Mouse (Mus musculus) gastrocnemius, adult 8-10 months (tissue): ENCODE results near the gene Rasgef1b. TPM values are rescaled to one million over a fixed set of nuclear protein-coding genes. Genes with fewer than 3 reads are reported as not detected.

Source experiments
- DNase-seq, 2 experiments: peaks; one replicate each; pipeline ENCODE4 v3.0.0; 2022; ENCODE audit warnings: low spot score in 2 of 2
- total RNA-seq, 4 experiments: library from RNA; stranded (reverse); gene quantifications; 2 replicates each; pipeline ENCODE4 v1.2.4; 2022

Rasgef1b gene
- total RNA-seq, 4 experiments from 2014 or later: 0.24 to 0.36 (median 0.35) TPM; not detected in 1

- no peak for DNase-seq
Measured at GRCm38 (mm10) chr5:99413391-99413790, 315.5 kb downstream of the Rasgef1b start.

- DNase-seq: no peak
Measured at GRCm38 (mm10) chr5:99404403-99405170, 324.3 kb downstream of the Rasgef1b start.

GRCm38 (mm10) chr5:99403325-99403724, 325.5 kb downstream of the Rasgef1b start:
- no peak for DNase-seq

GRCm38 (mm10) chr5:99402784-99403183, 326.1 kb downstream of the Rasgef1b start:
- no peak for DNase-seq

GRCm38 (mm10) chr5:99402297-99402696, 326.6 kb downstream of the Rasgef1b start:
- DNase-seq: no peak

- no peak for DNase-seq
Measured at GRCm38 (mm10) chr5:99399855-99400626, 328.8 kb downstream of the Rasgef1b start.

GRCm38 (mm10) chr5:99398472-99399070, 330.3 kb downstream of the Rasgef1b start:
- DNase-seq: no peak

- DNase-seq: no peak
Measured at GRCm38 (mm10) chr5:99394578-99394977, 334.3 kb downstream of the Rasgef1b start.

GRCm38 (mm10) chr5:99391525-99391924, 337.3 kb downstream of the Rasgef1b start:
- no peak for DNase-seq

GRCm38 (mm10) chr5:99390776-99391175, 338.1 kb downstream of the Rasgef1b start:
- DNase-seq: no peak

- no peak for DNase-seq
Measured at GRCm38 (mm10) chr5:99390314-99390713, 338.6 kb downstream of the Rasgef1b start.

- no peak for DNase-seq
Measured at GRCm38 (mm10) chr5:99388585-99389250, 340.1 kb downstream of the Rasgef1b start.

GRCm38 (mm10) chr5:99388131-99388530, 340.7 kb downstream of the Rasgef1b start:
- DNase-seq: no peak

- DNase-seq: no peak
Measured at GRCm38 (mm10) chr5:99387185-99387981, 341.5 kb downstream of the Rasgef1b start.

GRCm38 (mm10) chr5:99386246-99386845, 342.5 kb downstream of the Rasgef1b start:
- no peak for DNase-seq

- DNase-seq: no peak
Measured at GRCm38 (mm10) chr5:99385737-99386136, 343.1 kb downstream of the Rasgef1b start.

GRCm38 (mm10) chr5:99385090-99385489, 343.8 kb downstream of the Rasgef1b start:
- no peak for DNase-seq

- no peak for DNase-seq
Measured at GRCm38 (mm10) chr5:99383783-99384281, 345.0 kb downstream of the Rasgef1b start.

- DNase-seq: no peak
Measured at GRCm38 (mm10) chr5:99382786-99383185, 346.1 kb downstream of the Rasgef1b start.

GRCm38 (mm10) chr5:99381639-99382038, 347.2 kb downstream of the Rasgef1b start:
- no peak for DNase-seq
